Mouse (Mus musculus): ENCODE measurements around the gene Zfyve28. TPM values are rescaled to one million over a fixed set of nuclear protein-coding genes. Genes with fewer than 3 reads are reported as not detected.
A peak's percentile ranks its signal among the peaks of the same experiment; 100 is the strongest.

Zfyve28 gene
- polyA plus RNA-seq, 1 experiment = 37.8 TPM

GRCm38 (mm10) chr5:34252967-34253519, 35.2 kb downstream of the Zfyve28 start:
- DNase-seq (ENCODE audit: extremely low spot score in 1 of 2, low spot score in 1 of 2) = no peak

GRCm38 (mm10) chr5:34252307-34252966, 35.8 kb downstream of the Zfyve28 start:
- no peak for DNase-seq (ENCODE audit: extremely low spot score in 1 of 2, low spot score in 1 of 2)

GRCm38 (mm10) chr5:34251794-34252193, 36.5 kb downstream of the Zfyve28 start:
- DNase-seq (ENCODE audit: extremely low spot score in 1 of 2, low spot score in 1 of 2) = no peak

- no peak for DNase-seq (ENCODE audit: extremely low spot score in 1 of 2, low spot score in 1 of 2)
Measured at GRCm38 (mm10) chr5:34250090-34250489, 38.2 kb downstream of the Zfyve28 start.

GRCm38 (mm10) chr5:34249132-34249531, 39.1 kb downstream of the Zfyve28 start:
- no peak for DNase-seq (ENCODE audit: extremely low spot score in 1 of 2, low spot score in 1 of 2)

GRCm38 (mm10) chr5:34246443-34246842, 41.8 kb downstream of the Zfyve28 start:
- no peak for DNase-seq (ENCODE audit: extremely low spot score in 1 of 2, low spot score in 1 of 2)

- DNase-seq (ENCODE audit: extremely low spot score in 1 of 2, low spot score in 1 of 2) = no peak
Measured at GRCm38 (mm10) chr5:34243062-34243461, 45.2 kb downstream of the Zfyve28 start.

- DNase-seq (ENCODE audit: extremely low spot score in 1 of 2, low spot score in 1 of 2) = peak; percentile 88 to 89
Measured at GRCm38 (mm10) chr5:34242224-34242963, 45.9 kb downstream of the Zfyve28 start.

- DNase-seq (ENCODE audit: extremely low spot score in 1 of 2, low spot score in 1 of 2) = peak in 1 of 2 experiments; percentile 67
Measured at GRCm38 (mm10) chr5:34238444-34238843, 49.8 kb downstream of the Zfyve28 start.

GRCm38 (mm10) chr5:34235898-34236420, 52.3 kb downstream of the Zfyve28 start:
- DNase-seq (ENCODE audit: extremely low spot score in 1 of 2, low spot score in 1 of 2) = no peak

GRCm38 (mm10) chr5:34235056-34235455, 53.2 kb downstream of the Zfyve28 start:
- DNase-seq (ENCODE audit: extremely low spot score in 1 of 2, low spot score in 1 of 2) = no peak

GRCm38 (mm10) chr5:34233221-34233515, 55.1 kb downstream of the Zfyve28 start:
- no peak for DNase-seq (ENCODE audit: extremely low spot score in 1 of 2, low spot score in 1 of 2)

GRCm38 (mm10) chr5:34232481-34233220, 55.6 kb downstream of the Zfyve28 start:
- no peak for DNase-seq (ENCODE audit: extremely low spot score in 1 of 2, low spot score in 1 of 2)

GRCm38 (mm10) chr5:34231901-34232300, 56.3 kb downstream of the Zfyve28 start:
- DNase-seq (ENCODE audit: extremely low spot score in 1 of 2, low spot score in 1 of 2) = no peak

- DNase-seq (ENCODE audit: extremely low spot score in 1 of 2, low spot score in 1 of 2) = no peak
Measured at GRCm38 (mm10) chr5:34230599-34231485, 57.4 kb downstream of the Zfyve28 start.

GRCm38 (mm10) chr5:34229503-34229902, 58.7 kb downstream of the Zfyve28 start:
- no peak for DNase-seq (ENCODE audit: extremely low spot score in 1 of 2, low spot score in 1 of 2)

GRCm38 (mm10) chr5:34225516-34225915, 62.7 kb downstream of the Zfyve28 start:
- no peak for DNase-seq (ENCODE audit: extremely low spot score in 1 of 2, low spot score in 1 of 2)

- DNase-seq (ENCODE audit: extremely low spot score in 1 of 2, low spot score in 1 of 2) = no peak
Measured at GRCm38 (mm10) chr5:34224515-34224914, 63.7 kb downstream of the Zfyve28 start.

GRCm38 (mm10) chr5:34220001-34220400, 68.2 kb downstream of the Zfyve28 start:
- DNase-seq (ENCODE audit: extremely low spot score in 1 of 2, low spot score in 1 of 2) = no peak

- no peak for DNase-seq (ENCODE audit: extremely low spot score in 1 of 2, low spot score in 1 of 2)
Measured at GRCm38 (mm10) chr5:34218672-34219071, 69.6 kb downstream of the Zfyve28 start.

All from frontal cortex, adult 2 months (tissue).